Mouse (Mus musculus): ENCODE data around the gene Fgb. TPM values are rescaled to one million over a fixed set of nuclear protein-coding genes. Genes with fewer than 3 reads are reported as not detected.

Fgb gene
- not detected in 2 replicates for polyA plus RNA-seq (2012; ENCODE audit: low replicate concordance)

DNA sequence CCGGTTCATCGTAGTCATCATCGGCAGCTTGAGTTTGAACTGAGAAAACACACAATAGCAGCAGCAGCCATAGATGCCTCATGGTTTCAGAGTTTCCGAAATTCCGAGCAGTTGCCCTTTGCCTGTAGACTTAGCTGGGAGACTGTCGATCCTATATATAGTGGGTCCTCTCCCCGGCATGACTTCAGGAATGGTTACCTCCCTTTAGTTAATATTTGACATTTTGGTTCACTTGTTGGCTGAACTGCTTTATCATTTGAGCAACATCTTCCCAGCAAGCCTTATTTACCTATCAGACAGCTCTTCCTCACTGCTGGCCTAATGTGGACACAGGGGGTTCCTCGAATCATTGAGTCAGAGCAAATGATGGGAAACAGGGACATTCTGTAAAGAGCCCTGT lies at the start of gene Fgb:
Gene Fgb, minus strand, starts transcription at position 184 of the 400 bp plus-strand sequence.

DNA sequence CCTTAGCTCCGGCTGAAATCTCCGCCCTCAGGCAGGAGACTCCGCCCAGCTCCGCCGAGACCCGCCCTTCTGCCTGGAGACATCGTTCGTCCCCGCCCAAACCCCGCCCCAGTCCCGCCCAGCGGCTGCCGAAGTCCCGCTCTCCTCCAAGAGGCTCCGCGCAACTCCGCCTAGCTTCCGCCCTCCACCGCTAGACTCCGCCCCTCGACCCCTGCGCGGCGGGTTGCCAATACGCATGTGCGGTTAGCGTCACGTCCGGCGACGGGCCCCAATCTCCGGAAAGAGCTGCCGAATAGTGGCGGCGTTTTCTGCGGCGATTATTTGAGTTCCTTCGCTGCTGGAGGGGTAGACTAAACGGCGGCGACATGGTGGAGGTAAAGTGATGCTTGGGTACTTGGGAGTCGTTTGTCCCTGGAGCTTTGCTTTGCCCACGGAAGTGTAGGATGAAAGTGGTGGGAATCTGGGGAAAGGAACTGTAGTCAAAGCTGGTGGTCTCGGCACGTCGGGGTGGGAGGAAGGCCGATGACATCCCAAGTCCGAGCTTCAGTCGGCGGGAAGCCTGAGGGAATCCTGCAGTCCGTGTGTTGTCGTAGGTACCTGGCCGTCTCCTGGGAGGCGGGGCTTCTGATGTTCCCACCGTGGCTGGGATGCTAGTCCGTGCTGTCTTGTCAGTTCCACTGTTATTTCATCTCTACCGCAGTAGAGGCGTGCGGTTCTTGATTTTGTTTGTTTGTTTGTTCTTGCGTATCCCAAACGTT lies 5.8 kb upstream of the Fgb start, which contains the start of gene Plrg1:
Gene Plrg1, plus strand, starts transcription at position 242 of the 758 bp plus-strand sequence.

DNA sequence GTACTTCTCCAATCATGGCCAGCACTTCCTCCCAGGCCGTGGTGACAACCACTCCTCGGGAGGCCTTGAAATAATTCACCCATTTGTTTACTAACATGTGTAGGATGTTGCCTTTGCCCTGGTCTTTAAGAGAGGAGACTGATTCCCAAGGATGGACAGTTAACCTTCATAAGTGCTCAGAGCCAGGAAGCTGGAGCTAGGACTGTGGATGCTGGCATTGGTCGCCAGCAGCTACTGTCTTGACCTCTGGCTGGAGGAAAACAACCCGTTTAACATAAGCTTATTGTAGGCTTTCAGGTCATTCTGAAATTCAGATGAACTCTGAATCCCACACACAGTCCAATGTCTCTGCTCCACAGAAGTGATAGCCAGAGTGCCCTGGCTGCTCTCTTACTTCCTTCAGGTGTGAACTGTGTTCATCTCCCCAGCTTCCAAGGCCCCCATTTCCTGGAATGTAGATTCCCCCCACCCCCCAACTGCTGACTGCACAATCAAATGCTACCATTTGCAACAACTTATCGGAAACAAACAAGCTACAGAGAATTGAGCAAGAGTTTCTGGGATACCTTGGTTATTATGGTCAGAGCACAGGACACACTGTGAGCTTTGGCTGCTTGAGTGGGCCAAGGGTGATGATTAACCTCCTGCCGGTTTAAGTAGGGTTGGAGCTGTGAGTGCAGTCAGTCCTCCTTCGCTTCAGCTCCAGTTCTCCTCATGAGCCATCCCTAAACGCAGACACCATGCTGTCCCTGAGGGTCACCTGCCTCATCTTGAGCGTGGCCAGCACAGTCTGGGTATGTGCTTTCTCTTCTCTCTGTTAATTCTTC lies 24.0 kb downstream of the Fgb start, which contains the start of gene Fga:
Gene Fga, plus strand, starts transcription at position 602 of the 827 bp plus-strand sequence.

DNA sequence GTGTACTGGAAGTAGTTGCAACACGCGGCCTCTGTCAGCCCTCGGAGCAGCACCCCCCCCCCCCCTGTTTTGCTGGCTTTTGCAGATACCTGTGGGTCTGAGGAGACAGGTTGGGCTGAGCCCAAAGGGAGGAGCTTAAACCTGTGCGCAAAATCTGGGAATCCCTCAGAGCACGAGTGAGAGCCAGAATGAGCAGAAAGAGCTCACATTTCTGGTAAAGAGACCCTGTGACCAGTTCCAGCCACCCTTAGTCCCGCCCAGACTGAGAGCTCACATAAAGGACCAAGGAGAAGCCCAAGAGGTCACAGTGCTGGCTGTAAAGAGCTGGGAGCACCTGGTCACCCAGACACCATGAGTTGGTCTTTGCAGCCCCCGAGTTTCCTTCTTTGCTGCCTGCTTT lies 42.1 kb downstream of the Fgb start, which contains the start of gene Fgg:
Gene Fgg, plus strand, starts transcription at position 168 of the 400 bp plus-strand sequence.

Other genes with a start within 250 kb of the Fgb start
- not detected in 2 replicates for gene Rbm46, start 173.4 kb downstream of the Fgb start, polyA plus RNA-seq (2012; ENCODE audit: low replicate concordance)
- gene Lrat, start 145.9 kb downstream of the Fgb start, polyA plus RNA-seq (2012; ENCODE audit: low replicate concordance) = not detected in 2 replicates
- not detected in 2 replicates for gene Fgg, start 42.1 kb downstream of the Fgb start, polyA plus RNA-seq (2012; ENCODE audit: low replicate concordance)
- gene Fga, start 23.8 kb downstream of the Fgb start, polyA plus RNA-seq (2012; ENCODE audit: low replicate concordance) = not detected in 2 replicates
- 4.4 and 6.3 TPM in 2 replicates for gene Plrg1, start 5.7 kb upstream of the Fgb start, polyA plus RNA-seq (2012; ENCODE audit: low replicate concordance)
- not detected in 2 replicates for gene Dchs2, start 78.1 kb upstream of the Fgb start, polyA plus RNA-seq (2012; ENCODE audit: low replicate concordance)